Mouse (Mus musculus) intestine, embryonic 16.5 days (tissue): Measurements from ENCODE around the gene Zswim7. TPM values are rescaled to one million over a fixed set of nuclear protein-coding genes. Genes with fewer than 3 reads are reported as not detected.
A peak's percentile ranks its signal among the peaks of the same experiment; 100 is the strongest.

Source experiments
- ATAC-seq: fragments of 200-750 bp; cut with Nextera tagmentation; 2 replicates; pipeline ENCODE4 v1.8.0; 2017; ENCODE audit warnings: moderate TSS enrichment, moderate library complexity
- H3K27ac ChIP-seq: fragments of 300-500 bp; sonication (generic); 2 replicates; pipeline ENCODE4 v1.5.1; 2014; ENCODE audit warnings: mild to moderate bottlenecking, low read length
- H3K27me3 ChIP-seq: fragments of 300-500 bp; sonication (generic); replicated peaks from 2 replicates; pipeline ENCODE4 v1.6.1; 2014; ENCODE audit warnings: low read length, control low read depth, mixed read lengths; ENCODE audit not compliant: control insufficient read depth, insufficient read depth
- H3K36me3 ChIP-seq: fragments of 300-500 bp; sonication (generic); 2 replicates; pipeline ENCODE4 v1.6.1; 2014; ENCODE audit warnings: low read length, control low read depth; ENCODE audit not compliant: control insufficient read depth, insufficient read depth
- H3K4me1 ChIP-seq: fragments of 300-500 bp; sonication (generic); 2 replicates; pipeline ENCODE4 v1.6.1; 2014; ENCODE audit warnings: low read length, control low read depth, mixed read lengths; ENCODE audit not compliant: control insufficient read depth, insufficient read depth
- H3K4me2 ChIP-seq: fragments of 300-500 bp; sonication (generic); 2 replicates; pipeline ENCODE4 v1.6.1; 2014; ENCODE audit warnings: low read depth, low read length, control low read depth
- H3K4me3 ChIP-seq: fragments of 300-500 bp; sonication (generic); 2 replicates; pipeline ENCODE4 v1.5.1; 2014; ENCODE audit warnings: mild to moderate bottlenecking, low read length
- H3K9ac ChIP-seq: fragments of 300-500 bp; sonication (generic); 2 replicates; pipeline ENCODE4 v1.6.1; 2014; ENCODE audit warnings: low read depth, low read length
- H3K9me3 ChIP-seq: fragments of 300-500 bp; sonication (generic); 2 replicates; pipeline ENCODE4 v1.6.1; 2016; ENCODE audit warnings: low read length, control low read depth; ENCODE audit not compliant: control insufficient read depth
- WGBS: fragments of 180-500 bp; shearing (Covaris S2); extraction: QIAGEN DNeasy Blood & Tissue Kit; methylation state at CpG from one replicate; pipeline ENCODE4 v1.1.7; 2014; 5-methylcytosine and 5-hydroxymethylcytosine counted together
- polyA plus RNA-seq: library from polyadenylated mRNA; unstranded; fragments of >200 nt; fragmentation: Nextera tagmentation; extraction: Ambion mirVana; gene quantifications from 2 replicates; pipeline ENCODE4 v1.2.1, GENCODE M21; 2015

The Zswim7 gene
- polyA plus RNA-seq, 1 experiment from 2014 or later: 28.0 TPM

- Histone ChIP-seq H3K4me3 (no peak overlapping the region), H3K27ac (no peak overlapping the region)
- 70% methylated on average over 7 of the region's 7 CpGs for WGBS
Measured at GRCm38 (mm10) chr11:62220756-62221510, 60.2 kb downstream of the Zswim7 start.

GRCm38 (mm10) chr11:62217751-62218150, 63.4 kb downstream of the Zswim7 start:
- Histone ChIP-seq H3K9ac (no peak overlapping the region), H3K4me1 (peaks cover 3% of the 10 kb centered on the region), H3K9me3 (no peaks in the 10 kb centered on the region), H3K27ac (no peak overlapping the region; the same call in 1 of the 2 replicates), H3K4me2 (no peak overlapping the region), H3K27me3 (no peaks in the 10 kb centered on the region), H3K4me3 (no peak overlapping the region), H3K36me3 (no peaks in the 10 kb centered on the region)
- ATAC-seq: no peak
- WGBS: 71% methylated on average over 6 of the region's 6 CpGs

More at GRCm38 (mm10) chr11:62220756-62221510, 60.2 kb downstream of the Zswim7 start:
- Histone ChIP-seq H3K9ac (no peak overlapping the region), H3K36me3 (no peaks in the 10 kb centered on the region), H3K4me1 (peaks cover 6% of the 10 kb centered on the region; the same call in 1 of the 2 replicates), H3K4me2 (no peak overlapping the region), H3K9me3 (no peaks in the 10 kb centered on the region), H3K27me3 (no peaks in the 10 kb centered on the region)
- 0 out of 2 replicates have a peak, but pooled peaks have one; percentile 29 for ATAC-seq

Other genes with a start within 250 kb of the Zswim7 start
- 9.7 and 14.0 TPM in 2 replicates for gene Adora2b, start 32.4 kb downstream of the Zswim7 start, polyA plus RNA-seq
- 13.2 and 14.4 TPM in 2 replicates for gene Ttc19, start 98 bp upstream of the Zswim7 start, polyA plus RNA-seq
- 11.8 and 12.7 TPM in 2 replicates for gene Pigl, start 177.1 kb upstream of the Zswim7 start, polyA plus RNA-seq
- 40.2 and 42.0 TPM in 2 replicates for gene Ncor1, start 177.2 kb upstream of the Zswim7 start, polyA plus RNA-seq